Mouse (Mus musculus): ENCODE data around the gene Strn4. TPM values are rescaled to one million over a fixed set of nuclear protein-coding genes. Genes with fewer than 3 reads are reported as not detected.

Strn4 gene
- total and polyA plus RNA-seq, 3 experiments: 46.0 to 74.5 (median 63.5) TPM

DNA sequence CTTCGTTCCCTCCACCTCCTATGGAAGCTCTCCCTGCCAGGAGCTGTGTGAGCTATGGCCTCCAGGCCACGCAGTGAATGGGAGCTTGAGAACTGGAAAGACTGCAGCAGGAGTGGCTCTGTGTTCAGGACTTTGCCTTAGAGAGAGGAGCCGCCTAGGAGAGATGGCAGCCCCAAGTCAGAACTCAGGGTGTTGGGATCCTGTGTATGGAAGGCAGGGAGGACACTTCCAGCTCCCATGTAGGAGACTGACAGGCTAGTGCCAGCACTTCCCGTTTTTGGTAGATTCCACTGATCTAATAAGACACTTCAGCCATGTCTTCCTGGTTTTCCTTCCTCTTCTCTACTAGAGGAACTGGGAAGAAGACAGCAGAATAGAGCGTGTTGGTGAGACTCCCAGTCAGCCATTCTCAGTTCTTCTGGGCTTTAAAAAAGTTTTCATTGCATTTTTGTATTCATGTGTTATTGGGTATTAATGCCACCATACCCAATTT is 4.6 kb downstream of the Strn4 start:
- Histone ChIP-seq H3K4me2 (ENCODE audit: insufficient read depth, low read depth, poor library complexity, severe bottlenecking) (no peak overlapping the region), H3K9me3 (replicated peaks; ENCODE audit: low read length) (no peaks in the 10 kb centered on the region), H3K27me3 (replicated peaks) (no peaks in the 10 kb centered on the region), H3K27ac (ENCODE audit: insufficient read depth, low read depth) (no peak overlapping the region), H3K9ac (ENCODE audit: insufficient read depth, low read depth) (no peak overlapping the region), H3K4me1 (ENCODE audit: control insufficient read depth in 1 of 2, insufficient read depth in 2 of 2) (peaks cover 22 to 79% of the 10 kb centered on the region in 2 experiments), H3K79me2 (replicated peaks; ENCODE audit: control insufficient read depth, extremely low read depth, insufficient read depth, poor library complexity, severe bottlenecking) (peaks cover 67% of the 10 kb centered on the region), H3K36me3 (replicated peaks in 1 of 2; ENCODE audit: control insufficient read depth in 1 of 2, insufficient read depth in 1 of 2, low read length in 1 of 2) (peaks cover 27 to 66% of the 10 kb centered on the region in 2 experiments), H3K4me3 (replicated peaks in 1 of 3; ENCODE audit: low read depth in 2 of 3, low read length in 2 of 3, poor library complexity in 1 of 3) (no peak overlapping the region)
- DNase-seq (ENCODE audit: extremely low read depth): no peak
- dilution Hi-C loops (cut with MboI; ENCODE audit: extremely low pct_ligation_motif_present, extremely low pct_unique_long_range_greater_than_20kb, low sequenced_read_pairs): no loop called here
- no peak for TF ChIP-seq ZNF384 (IDR thresholded peaks at IDR 0.05; ENCODE audit: low read depth, low read length)
- no peak for TF ChIP-seq ETS1 (conservative IDR thresholded peaks at IDR 0.05; ENCODE audit: low read depth, low read length)
- no peak for TF ChIP-seq POLR2AphosphoS2 (IDR thresholded peaks at IDR 0.05; ENCODE audit: low read depth, low read length)
- TF ChIP-seq NELFE (IDR thresholded peaks at IDR 0.05; ENCODE audit: low read depth, low read length): no peak
- TF ChIP-seq POLR2A (IDR thresholded peaks at IDR 0.05; ENCODE audit: low read depth, low read length): no peak
- in situ Hi-C loops (cut with MboI; ENCODE audit: low pct_ligation_motif_present, low pct_unique_long_range_greater_than_20kb, low sequenced_read_pairs): no loop called here

- dilution Hi-C loops (cut with MboI; ENCODE audit: extremely low pct_ligation_motif_present, extremely low pct_unique_long_range_greater_than_20kb, low sequenced_read_pairs): no loop called here
- Histone ChIP-seq H3K27ac (ENCODE audit: insufficient read depth, low read depth) (no peak overlapping the region), H3K4me2 (ENCODE audit: insufficient read depth, low read depth, poor library complexity, severe bottlenecking) (no peak overlapping the region), H3K9me3 (replicated peaks; ENCODE audit: low read length) (no peaks in the 10 kb centered on the region), H3K36me3 (replicated peaks in 1 of 2; ENCODE audit: control insufficient read depth in 1 of 2, insufficient read depth in 1 of 2, low read length in 1 of 2) (peaks cover 35 to 74% of the 10 kb centered on the region in 2 experiments), H3K4me3 (replicated peaks in 1 of 3; ENCODE audit: low read depth in 2 of 3, low read length in 2 of 3, poor library complexity in 1 of 3) (no peak overlapping the region), H3K9ac (ENCODE audit: insufficient read depth, low read depth) (no peak overlapping the region), H3K79me2 (replicated peaks; ENCODE audit: control insufficient read depth, extremely low read depth, insufficient read depth, poor library complexity, severe bottlenecking) (peaks cover 69% of the 10 kb centered on the region), H3K4me1 (ENCODE audit: control insufficient read depth in 1 of 2, insufficient read depth in 2 of 2) (peaks cover 24 to 81% of the 10 kb centered on the region in 2 experiments), H3K27me3 (replicated peaks) (no peaks in the 10 kb centered on the region)
- TF ChIP-seq NELFE (IDR thresholded peaks at IDR 0.05; ENCODE audit: low read depth, low read length) (no peak), POLR2AphosphoS2 (IDR thresholded peaks at IDR 0.05; ENCODE audit: low read depth, low read length) (no peak), MAZ (IDR thresholded peaks at IDR 0.05; ENCODE audit: low read depth, low read length) (no peak), PAX5 (IDR thresholded peaks at IDR 0.05; ENCODE audit: low read length) (no peak), BHLHE40 (IDR thresholded peaks at IDR 0.05; ENCODE audit: low read depth, low read length) (no peak), CTCF (conservative IDR thresholded peaks at IDR 0.05 in 1 of 2, IDR thresholded peaks at IDR 0.05 in 1 of 2; ENCODE audit: low read depth in 2 of 2, low read length in 2 of 2) (no peak), SIN3A (IDR thresholded peaks at IDR 0.05; ENCODE audit: low read length) (no peak), UBTF (IDR thresholded peaks at IDR 0.05; ENCODE audit: low read depth, low read length) (no peak), HCFC1 (IDR thresholded peaks at IDR 0.05; ENCODE audit: low read depth, low read length) (no peak), USF2 (conservative IDR thresholded peaks at IDR 0.05; ENCODE audit: low read depth, low read length) (no peak), MAFK (IDR thresholded peaks at IDR 0.05; ENCODE audit: insufficient replicate concordance, low read length) (no peak)
- DNase-seq (ENCODE audit: extremely low read depth): no peak
- in situ Hi-C loops (cut with MboI; ENCODE audit: low pct_ligation_motif_present, low pct_unique_long_range_greater_than_20kb, low sequenced_read_pairs): no loop called here
These were observed 5.4 kb downstream of the Strn4 start for GRCm38 (mm10) chr7:16821091-16821490.

- no peak overlapping the region for H3K27ac ChIP-seq (ENCODE audit: insufficient read depth, low read depth)
- dilution Hi-C loops (cut with MboI; ENCODE audit: extremely low pct_ligation_motif_present, extremely low pct_unique_long_range_greater_than_20kb, low sequenced_read_pairs): no loop called here
- in situ Hi-C loops (cut with MboI; ENCODE audit: low pct_ligation_motif_present, low pct_unique_long_range_greater_than_20kb, low sequenced_read_pairs): no loop called here
- no peak overlapping the region for H3K9ac ChIP-seq (ENCODE audit: insufficient read depth, low read depth)
- H3K27me3 ChIP-seq (replicated peaks): no peaks in the 10 kb centered on the region
- peaks cover 71% of the 10 kb centered on the region for H3K79me2 ChIP-seq (replicated peaks; ENCODE audit: control insufficient read depth, extremely low read depth, insufficient read depth, poor library complexity, severe bottlenecking)
- H3K4me3 ChIP-seq (replicated peaks in 1 of 3; ENCODE audit: low read depth in 2 of 3, low read length in 2 of 3, poor library complexity in 1 of 3): no peak overlapping the region
- no peak for DNase-seq (ENCODE audit: extremely low read depth)
- no peaks in the 10 kb centered on the region for H3K9me3 ChIP-seq (replicated peaks; ENCODE audit: low read length)
- H3K4me1 ChIP-seq (ENCODE audit: control insufficient read depth in 1 of 2, insufficient read depth in 2 of 2): peaks cover 28 to 86% of the 10 kb centered on the region in 2 experiments
- TF ChIP-seq HCFC1 (IDR thresholded peaks at IDR 0.05; ENCODE audit: low read depth, low read length): no peak
- TF ChIP-seq RCOR1 (conservative IDR thresholded peaks at IDR 0.05; ENCODE audit: low read depth, low read length): no peak
- no peak for TF ChIP-seq SMC3 (IDR thresholded peaks at IDR 0.05; ENCODE audit: low read depth, low read length)
- H3K36me3 ChIP-seq (replicated peaks in 1 of 2; ENCODE audit: control insufficient read depth in 1 of 2, insufficient read depth in 1 of 2, low read length in 1 of 2): peaks cover 38 to 79% of the 10 kb centered on the region in 2 experiments
- H3K4me2 ChIP-seq (ENCODE audit: insufficient read depth, low read depth, poor library complexity, severe bottlenecking): no peak overlapping the region
These were observed 6.0 kb downstream of the Strn4 start for GRCm38 (mm10) chr7:16821669-16822101.

Data from CH12.LX (cell line).